Mouse (Mus musculus) liver, embryonic 14.5 days (tissue): ENCODE measurements at regions not wholly inside any gene's neighbourhood (a gene's known extent, or its start where the extent isn't known, plus 50 kb on each side); places are given as distances from the start of the nearest gene placed in this dataset.

Experiments used
- ATAC-seq: fragments of 200-750 bp; cut with Nextera tagmentation; 2 replicates; pipeline ENCODE4 v1.8.0; 2017; ENCODE audit warnings: moderate number of reproducible peaks, mild to moderate bottlenecking, moderate library complexity; ENCODE audit not compliant: insufficient read depth
- DNase-seq, 3 experiments: peaks; one replicate each; pipeline ENCODE4 v3.0.0-alpha.2; 2012 to 2013; ENCODE audit warnings: low read depth in 3 of 3, low spot score in 3 of 3
- H3K27ac ChIP-seq: fragments of 300-500 bp; sonication (generic); 2 replicates; pipeline ENCODE4 v1.5.1; 2014; ENCODE audit warnings: moderate library complexity, mild to moderate bottlenecking, control low read depth, inconsistent platforms
- H3K27me3 ChIP-seq: fragments of 300-500 bp; sonication (generic); 2 replicates; pipeline ENCODE4 v1.6.1; 2014; ENCODE audit warnings: mild to moderate bottlenecking, low read length, moderate library complexity; ENCODE audit not compliant: control insufficient read depth, insufficient read depth
- H3K36me3 ChIP-seq: fragments of 300-500 bp; sonication (generic); replicated peaks from 2 replicates; pipeline ENCODE4 v1.6.1; 2014; ENCODE audit warnings: low read depth; ENCODE audit not compliant: control insufficient read depth, insufficient read depth
- H3K4me1 ChIP-seq, 2 experiments: fragments of 200-500 bp in 1 of 2; fragments of 300-500 bp in 1 of 2; sonication (generic) in 1 of 2; replicated peaks; 2 replicates each; pipeline ENCODE4 v1.6.1; 2012 to 2014; ENCODE audit warnings: antibody characterized with exemption in 1 of 2, inconsistent platforms in 1 of 2, low read length in 1 of 2; ENCODE audit not compliant: control insufficient read depth in 2 of 2, insufficient read depth in 2 of 2
- H3K4me2 ChIP-seq: fragments of 300-500 bp; sonication (generic); 2 replicates; pipeline ENCODE4 v1.6.1; 2014; ENCODE audit warnings: low read depth, mild to moderate bottlenecking, control low read depth, moderate library complexity
- H3K4me3 ChIP-seq, 2 experiments: fragments of 200-500 bp in 1 of 2; fragments of 300-500 bp in 1 of 2; sonication (generic) in 1 of 2; 2 replicates each; pipeline ENCODE4 v1.5.1; 2012 to 2014; ENCODE audit warnings: low read depth in 2 of 2, low read length in 2 of 2, mild to moderate bottlenecking in 2 of 2, control low read depth in 1 of 2, inconsistent platforms in 1 of 2, moderate library complexity in 1 of 2; ENCODE audit not compliant: insufficient read depth in 1 of 2
- H3K9ac ChIP-seq: fragments of 300-500 bp; sonication (generic); replicated peaks from 2 replicates; pipeline ENCODE4 v1.6.1; 2014; ENCODE audit warnings: mild to moderate bottlenecking, control low read depth, moderate library complexity
- H3K9me3 ChIP-seq: fragments of 300-500 bp; sonication (generic); 2 replicates; pipeline ENCODE4 v1.6.1; 2016; ENCODE audit warnings: low read length, mixed read lengths; ENCODE audit not compliant: control insufficient read depth
- CTCF ChIP-seq: IDR thresholded peaks from 2 replicates; pipeline ENCODE4 v1.5.1; 2016; ENCODE audit warnings: antibody characterized with exemption, low read depth, control low read depth
- EP300 ChIP-seq: IDR thresholded peaks from 2 replicates; pipeline ENCODE4 v1.6.1; 2016; ENCODE audit warnings: antibody characterized with exemption, low read depth
- WGBS: fragments of 180-500 bp; shearing (Covaris S2); extraction: QIAGEN DNeasy Blood & Tissue Kit; methylation state at CpG from one replicate; pipeline ENCODE4 v1.1.7; 2014; ENCODE audit not compliant: insufficient replicate concordance; 5-methylcytosine and 5-hydroxymethylcytosine counted together

DNA sequence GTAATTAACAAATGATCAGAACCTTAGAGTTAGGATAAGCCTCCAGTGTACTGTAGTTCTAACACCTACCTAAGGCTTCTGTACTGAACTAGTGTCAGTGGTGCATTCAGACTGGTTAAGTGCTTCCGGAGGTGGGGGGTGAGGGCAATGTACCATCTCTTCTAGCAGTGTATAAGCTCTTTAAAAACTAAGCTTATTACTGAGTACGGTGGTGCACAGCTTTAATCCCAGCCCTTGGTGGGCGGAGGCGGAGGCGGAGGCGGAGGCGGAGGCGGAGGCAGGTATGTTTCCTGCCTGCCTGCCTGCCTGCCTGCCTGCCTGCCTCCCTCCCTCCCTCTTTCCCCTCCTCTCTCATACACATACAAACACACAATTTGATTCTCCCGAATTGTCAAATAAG, 58.7 kb upstream of the Tmem178 start:
- ATAC-seq (no peak), DNase-seq (no peak)
- no peak for TF ChIP-seq CTCF
- TF ChIP-seq EP300, result no peak
- H3K27me3 ChIP-seq, result no peaks in the 10 kb centered on the region
- 81% methylated on average over 9 of the region's 9 CpGs for WGBS
- H3K36me3 ChIP-seq, result no peaks in the 10 kb centered on the region
- H3K9me3 ChIP-seq, result no peaks in the 10 kb centered on the region
- no peak overlapping the region for H3K9ac ChIP-seq
- no peak overlapping the region for H3K4me3 ChIP-seq
- peaks cover 0 to 3% of the 10 kb centered on the region in 2 experiments; a peak in 2 of 4 replicates for H3K4me1 ChIP-seq
- H3K27ac ChIP-seq, result no peak overlapping the region
- no peak overlapping the region for H3K4me2 ChIP-seq

DNA sequence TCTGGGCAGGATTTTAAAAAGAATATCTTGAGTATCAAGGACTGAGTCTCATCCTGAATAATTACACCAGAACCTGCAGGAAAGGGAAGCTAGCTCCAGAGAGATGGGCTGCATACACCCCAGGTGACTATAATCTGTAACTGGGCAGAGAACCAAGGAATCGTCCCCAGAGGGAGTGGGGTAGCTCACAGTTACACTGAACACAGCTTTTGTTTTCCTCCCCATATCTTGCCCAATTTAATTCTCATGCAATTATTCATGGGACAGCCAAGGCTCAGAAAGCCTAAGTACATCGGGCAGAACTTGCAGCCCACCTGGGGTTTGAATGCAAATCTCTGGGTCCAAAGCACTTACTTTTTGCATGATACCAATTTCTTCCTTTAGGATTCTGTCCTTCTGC, 59.5 kb upstream of the Tmem178 start:
- Histone ChIP-seq H3K9ac (no peak overlapping the region), H3K9me3 (no peaks in the 10 kb centered on the region), H3K4me3 (no peak overlapping the region), H3K4me2 (no peak overlapping the region), H3K27me3 (no peaks in the 10 kb centered on the region), H3K4me1 (peaks cover 0 to 3% of the 10 kb centered on the region in 2 experiments; a peak in 2 of 4 replicates), H3K36me3 (no peaks in the 10 kb centered on the region), H3K27ac (no peak overlapping the region)
- WGBS, result 53% methylated on average over 2 of the region's 2 CpGs
- ATAC-seq, result no peak
- DNase-seq, result no peak
- TF ChIP-seq CTCF (no peak), EP300 (no peak)

DNA sequence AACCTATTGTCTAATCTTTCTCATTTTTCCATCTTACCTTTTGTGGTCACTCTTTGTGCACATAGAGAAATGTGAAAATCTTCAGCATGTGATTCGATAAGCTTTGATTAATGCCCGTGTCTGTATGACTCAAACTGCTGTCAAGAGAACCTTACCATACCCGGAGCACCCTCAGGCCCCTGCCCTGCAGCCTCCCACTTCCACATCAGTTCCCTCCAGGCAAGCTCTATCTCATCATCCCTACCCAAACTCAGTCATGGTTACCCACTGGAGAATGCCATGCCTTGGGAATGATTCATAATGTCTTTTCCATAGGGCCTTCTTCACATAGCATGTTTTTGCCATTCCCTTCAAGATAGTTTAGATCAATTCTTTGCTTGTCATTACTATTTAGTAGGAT, 62.0 kb upstream of the Tmem178 start:
- Histone ChIP-seq H3K27ac (no peak overlapping the region), H3K27me3 (no peaks in the 10 kb centered on the region), H3K4me2 (no peak overlapping the region), H3K4me1 (no peaks in the 10 kb centered on the region), H3K36me3 (no peaks in the 10 kb centered on the region), H3K9me3 (no peaks in the 10 kb centered on the region), H3K4me3 (no peak overlapping the region), H3K9ac (no peak overlapping the region)
- no peak for TF ChIP-seq EP300
- no peak for TF ChIP-seq CTCF
- ATAC-seq, result no peak
- WGBS, result 59% methylated on average over 3 of the region's 3 CpGs
- DNase-seq, result no peak

DNA sequence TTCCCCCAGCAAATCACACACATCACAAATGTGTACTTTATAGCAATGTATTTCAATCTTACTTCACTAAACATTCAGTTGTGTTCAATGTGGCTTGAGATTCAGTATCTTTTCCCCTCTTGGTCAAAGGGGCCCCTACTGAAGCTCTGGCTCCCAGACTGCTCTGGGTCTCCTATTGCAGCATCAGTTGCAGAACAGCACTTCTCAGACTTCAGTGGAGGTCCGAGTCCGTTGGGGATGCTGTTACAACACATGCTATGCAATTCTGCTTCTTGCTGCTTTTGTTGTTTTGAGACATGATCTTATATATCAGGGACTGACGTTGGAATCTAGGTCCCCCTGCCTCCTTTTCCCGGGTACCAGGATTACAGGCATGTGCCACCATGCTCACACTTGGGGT, 64.1 kb upstream of the Tmem178 start:
- H3K27ac ChIP-seq, result no peak overlapping the region
- H3K36me3 ChIP-seq, result no peaks in the 10 kb centered on the region
- 60% methylated on average over 4 of the region's 4 CpGs for WGBS

DNA sequence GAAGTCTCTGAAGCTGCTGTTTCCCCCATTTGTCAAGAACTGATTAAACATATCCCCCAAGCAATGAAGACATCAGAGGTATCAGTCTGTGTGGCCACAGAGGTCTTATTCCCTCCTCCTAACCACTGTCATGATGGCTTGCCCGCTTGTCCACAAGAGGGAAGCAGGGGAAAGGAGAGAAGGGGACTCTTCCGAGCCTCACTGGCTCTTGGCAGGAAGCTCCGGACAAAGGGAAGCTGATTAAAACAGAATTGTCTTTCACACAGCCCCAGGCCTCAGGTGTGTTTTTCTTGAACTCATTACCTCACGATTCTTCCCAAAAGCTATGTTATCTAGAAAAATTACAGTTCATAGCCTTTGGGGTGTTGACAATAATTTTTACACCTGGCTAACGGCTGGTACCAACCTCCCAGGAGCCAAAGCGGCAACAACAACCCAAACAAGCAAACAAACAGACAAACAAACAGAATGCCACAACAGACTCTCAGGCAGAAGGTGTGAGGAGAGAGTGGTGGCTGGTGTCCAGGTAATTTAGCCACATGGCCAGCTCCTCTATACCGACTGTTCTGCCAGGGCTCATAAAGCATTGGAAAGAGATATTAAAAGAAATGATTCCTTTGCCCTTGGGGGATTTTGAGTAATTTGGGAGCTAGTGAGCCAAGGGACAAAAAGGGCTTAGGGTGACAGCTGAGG, 68.9 kb upstream of the Tmem178 start:
- DNase-seq (no peak), ATAC-seq (no peak)
- H3K27me3 ChIP-seq, result no peaks in the 10 kb centered on the region
- H3K9ac ChIP-seq, result no peak overlapping the region
- H3K4me2 ChIP-seq, result no peak overlapping the region
- no peak overlapping the region for H3K27ac ChIP-seq
- WGBS, result 37% methylated on average over 7 of the region's 7 CpGs
- TF ChIP-seq CTCF, result peak; percentile 41
- TF ChIP-seq EP300, result no peak
- H3K36me3 ChIP-seq, result no peaks in the 10 kb centered on the region
- H3K9me3 ChIP-seq, result no peaks in the 10 kb centered on the region
- no peak overlapping the region for H3K4me3 ChIP-seq
- H3K4me1 ChIP-seq, result no peaks in the 10 kb centered on the region

More for the DNA sequence above, 64.1 kb upstream of the Tmem178 start:
- Histone ChIP-seq H3K27me3 (no peaks in the 10 kb centered on the region), H3K9me3 (no peaks in the 10 kb centered on the region), H3K4me2 (no peak overlapping the region), H3K9ac (no peak overlapping the region), H3K4me1 (no peaks in the 10 kb centered on the region), H3K4me3 (no peak overlapping the region)
- ATAC-seq (no peak), DNase-seq (no peak)
- TF ChIP-seq CTCF (no peak), EP300 (no peak)
